Mouse (Mus musculus) urinary bladder, postnatal 4 days (tissue): Measurements from ENCODE around the gene Sorbs2.

ENCODE experiments used
- DNase-seq, 2 experiments: peaks; one replicate each; pipeline ENCODE4 v3.0.0; 2021 to 2022; ENCODE audit warnings: low spot score in 2 of 2

Sorbs2 gene

DNA sequence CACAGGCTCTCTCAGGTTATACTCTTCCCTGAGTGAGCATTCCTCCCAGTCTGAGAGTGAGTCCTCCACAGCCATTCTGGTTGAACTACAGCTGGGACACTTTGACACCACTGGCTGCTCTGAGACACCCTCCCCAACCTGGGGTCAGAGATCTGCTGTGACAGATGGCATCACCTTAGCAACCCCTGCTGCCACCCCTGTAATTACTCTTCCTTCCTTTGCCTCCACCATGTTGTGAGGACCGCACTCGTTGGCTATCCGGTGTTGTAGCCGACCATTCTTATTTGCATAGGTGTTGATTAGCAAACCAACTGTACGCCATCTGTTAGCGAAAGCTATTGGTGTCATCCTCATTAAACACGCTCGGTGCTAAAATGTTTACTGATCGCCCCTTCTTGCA is 247.9 kb downstream of the Sorbs2 start:
- DNase-seq, result no peak

DNA sequence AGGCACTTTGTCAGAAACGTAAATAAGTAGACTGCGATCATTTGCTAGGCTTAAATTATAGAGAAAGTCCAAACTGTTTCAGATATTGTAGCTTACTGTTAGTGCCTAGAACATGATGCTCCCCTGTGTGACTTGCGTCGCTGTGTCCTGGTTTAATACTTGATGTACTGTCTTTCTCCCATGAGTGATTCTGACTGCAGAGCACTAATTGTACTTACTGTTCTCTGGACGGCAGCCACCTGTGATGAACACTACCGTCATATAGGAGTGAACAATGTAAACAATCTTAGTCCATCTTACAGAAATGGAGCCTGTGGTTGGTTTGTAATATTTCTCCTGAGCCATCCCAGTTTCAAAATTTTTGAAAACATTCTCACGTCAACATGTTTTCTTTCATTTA is 248.4 kb downstream of the Sorbs2 start:
- no peak for DNase-seq

DNA sequence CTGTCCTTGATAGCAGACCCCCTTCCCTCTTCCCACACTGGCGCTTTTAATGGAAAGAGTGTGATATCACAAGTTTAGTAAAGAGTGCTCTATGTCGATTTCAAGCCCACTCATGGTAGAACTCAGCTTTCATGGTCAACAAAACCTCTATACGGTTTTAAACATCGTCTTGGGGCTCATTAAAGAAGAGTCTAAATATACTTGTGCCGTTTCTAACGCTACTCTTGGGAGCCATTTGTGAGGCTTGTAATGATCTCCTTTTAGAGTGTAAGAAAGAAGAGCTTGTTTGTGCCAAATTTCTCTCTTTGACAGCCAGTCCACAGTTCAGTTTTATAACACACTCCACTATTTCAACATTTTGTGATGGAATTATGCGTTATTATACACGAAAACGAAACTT is 253.0 kb downstream of the Sorbs2 start:
- no peak for DNase-seq

DNA sequence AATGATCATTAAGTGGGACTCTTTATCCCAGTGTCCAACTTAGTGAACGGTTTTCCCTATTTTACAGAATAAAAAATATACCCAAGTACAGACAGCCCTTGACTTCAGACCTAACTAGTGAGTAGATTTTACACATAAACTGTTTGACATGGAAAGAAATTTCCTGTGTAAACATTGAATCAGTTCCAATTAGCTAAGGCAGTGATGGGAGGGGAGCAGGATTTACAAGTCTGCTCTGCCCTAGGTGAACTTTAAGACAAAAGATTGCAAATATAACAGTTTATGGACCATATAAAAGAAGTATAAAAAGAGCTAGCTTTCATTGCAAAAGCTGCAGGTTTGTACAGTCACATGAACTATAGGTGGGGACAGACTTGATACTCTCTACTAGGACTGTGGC is 253.5 kb downstream of the Sorbs2 start:
- DNase-seq, result no peak

DNA sequence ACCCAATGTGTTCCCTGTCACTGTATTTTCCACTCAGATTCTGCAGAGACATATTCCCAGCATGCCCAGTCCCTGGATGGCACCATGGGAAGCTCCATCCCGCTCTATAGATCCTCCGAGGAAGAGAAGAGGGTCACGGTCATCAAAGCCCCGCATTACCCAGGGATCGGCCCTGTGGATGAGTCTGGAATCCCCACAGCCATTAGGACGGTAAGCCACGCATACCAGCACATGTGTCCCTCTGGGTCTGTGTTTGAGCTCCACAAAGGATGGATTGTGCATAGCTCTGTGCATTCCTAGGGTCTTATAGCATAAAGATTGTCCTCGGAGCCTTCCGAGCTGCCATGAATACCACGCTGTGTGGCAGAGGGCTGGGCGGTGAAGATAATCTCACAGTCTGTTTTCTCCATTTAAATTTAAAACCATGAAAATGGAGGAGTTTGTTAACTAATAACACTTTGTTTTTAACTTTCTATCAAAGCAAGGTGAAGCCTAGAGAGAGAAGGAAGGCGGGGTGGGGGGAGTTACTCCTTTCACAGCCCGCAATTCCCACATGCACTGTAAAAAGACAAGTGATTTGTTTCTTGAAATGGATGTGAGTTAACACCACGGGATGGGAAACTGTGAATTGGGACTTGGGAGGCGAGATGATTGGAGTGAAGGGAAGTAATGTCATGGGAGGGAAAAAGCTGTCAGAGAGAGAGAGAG is 255.5 kb downstream of the Sorbs2 start:
- no peak for DNase-seq

DNA sequence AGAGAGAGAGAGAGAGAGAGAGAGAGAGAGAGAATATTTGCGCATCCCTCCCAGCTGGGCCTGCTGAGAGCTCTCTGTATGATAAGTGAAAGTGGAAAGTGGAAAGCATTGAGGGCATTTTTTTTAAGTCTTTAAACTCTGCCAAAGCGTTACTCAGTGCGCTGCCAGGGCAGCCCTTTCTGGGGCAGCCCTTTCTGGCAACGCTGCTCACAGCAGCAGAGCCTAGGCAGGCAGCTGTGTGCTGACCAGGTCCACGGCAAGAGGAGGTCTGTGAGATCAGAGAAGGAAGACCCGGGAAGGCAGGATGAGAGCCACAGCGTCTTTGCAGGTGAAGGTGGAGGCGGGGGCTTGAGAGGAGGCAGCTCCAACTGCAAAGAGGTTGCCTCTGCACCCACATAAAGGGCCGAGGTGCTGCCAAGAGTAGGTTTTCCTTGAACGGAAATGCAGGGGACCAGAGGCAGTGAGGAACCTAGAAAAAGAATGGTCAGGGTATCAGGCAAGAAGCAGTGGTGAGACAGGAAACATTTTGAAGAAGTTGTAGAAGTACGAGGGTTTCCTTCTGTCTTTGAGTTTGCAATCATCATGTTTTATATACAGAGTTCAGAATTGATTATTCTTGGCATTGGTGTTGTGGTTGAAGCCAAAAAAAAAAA is 256.2 kb downstream of the Sorbs2 start:
- peak in 1 of 2 experiments; percentile 23 for DNase-seq

DNA sequence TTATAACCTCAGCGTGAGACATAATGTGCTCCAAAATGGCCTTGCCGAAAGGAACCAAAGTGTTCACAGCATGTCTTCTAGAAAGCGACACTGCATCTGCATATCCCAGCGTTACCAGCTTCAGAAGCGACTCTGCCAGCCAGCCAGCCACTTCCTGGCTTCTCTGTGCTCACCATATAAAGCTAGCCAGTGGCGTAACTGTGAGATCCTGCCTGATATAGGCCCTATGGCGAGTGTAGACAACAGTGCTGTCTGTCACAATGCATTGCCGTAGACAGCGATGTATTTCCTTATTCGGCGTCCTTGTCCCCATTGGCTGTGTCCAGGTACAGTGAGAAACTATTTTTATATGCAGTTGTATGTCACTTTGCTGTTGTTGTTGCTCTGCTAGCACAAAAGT is 258.6 kb downstream of the Sorbs2 start:
- no peak for DNase-seq

DNA sequence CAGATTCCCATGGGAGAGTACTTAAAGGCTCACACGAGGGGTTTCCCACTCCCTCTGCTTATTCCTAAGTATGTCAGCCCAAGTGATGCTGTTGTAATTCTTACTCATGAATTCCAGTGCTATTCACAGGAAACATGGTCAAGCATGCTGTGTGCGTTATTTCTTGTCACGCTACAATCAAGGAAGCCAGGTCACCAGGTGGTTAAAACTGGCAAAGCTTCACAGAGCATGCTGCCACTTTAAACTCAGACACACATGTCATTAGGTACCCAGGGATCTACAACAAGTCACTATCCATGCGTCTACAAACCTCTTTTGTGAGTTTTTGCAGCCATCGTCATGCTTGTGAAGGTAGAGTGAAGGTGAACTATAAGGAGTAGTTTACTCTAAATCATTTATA is 267.3 kb downstream of the Sorbs2 start:
- no peak for DNase-seq

DNA sequence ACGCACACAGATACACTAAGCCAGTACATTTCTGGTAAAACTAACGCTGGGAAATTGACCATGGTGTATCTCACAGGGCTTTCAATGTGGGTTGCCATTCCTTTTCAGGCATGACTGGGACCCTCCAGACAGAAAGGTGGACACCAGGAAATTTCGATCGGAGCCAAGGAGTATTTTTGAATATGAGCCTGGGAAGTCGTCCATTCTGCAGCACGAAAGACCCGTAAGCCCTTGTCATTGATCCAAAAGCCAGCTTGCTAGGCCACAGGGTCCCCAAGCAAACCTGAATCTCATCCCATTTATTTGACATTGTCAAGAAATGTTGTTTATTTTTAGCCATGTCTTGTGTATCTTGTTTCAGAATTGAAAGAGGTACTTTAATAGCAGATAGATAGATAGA is 267.9 kb downstream of the Sorbs2 start:
- DNase-seq, result no peak

DNA sequence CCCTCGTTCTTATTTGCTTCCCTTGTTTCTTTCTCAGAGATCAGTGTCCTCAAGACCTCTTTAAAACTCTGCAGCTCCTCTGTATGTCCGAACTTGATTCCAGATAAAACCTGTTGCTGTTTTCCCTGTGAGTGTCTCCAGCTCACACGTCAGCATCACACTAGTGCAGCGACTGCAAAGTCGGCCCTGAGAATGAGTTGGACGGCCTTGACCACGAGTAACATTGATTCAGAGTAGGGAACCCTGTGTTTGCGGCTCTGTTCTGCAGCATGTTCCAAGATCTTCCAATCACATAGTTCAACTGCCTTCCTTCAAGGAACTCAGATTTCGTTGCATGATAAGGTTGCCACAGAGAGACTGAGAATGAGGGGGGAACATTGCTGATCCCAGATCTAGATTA is 268.8 kb downstream of the Sorbs2 start:
- DNase-seq, result no peak

DNA sequence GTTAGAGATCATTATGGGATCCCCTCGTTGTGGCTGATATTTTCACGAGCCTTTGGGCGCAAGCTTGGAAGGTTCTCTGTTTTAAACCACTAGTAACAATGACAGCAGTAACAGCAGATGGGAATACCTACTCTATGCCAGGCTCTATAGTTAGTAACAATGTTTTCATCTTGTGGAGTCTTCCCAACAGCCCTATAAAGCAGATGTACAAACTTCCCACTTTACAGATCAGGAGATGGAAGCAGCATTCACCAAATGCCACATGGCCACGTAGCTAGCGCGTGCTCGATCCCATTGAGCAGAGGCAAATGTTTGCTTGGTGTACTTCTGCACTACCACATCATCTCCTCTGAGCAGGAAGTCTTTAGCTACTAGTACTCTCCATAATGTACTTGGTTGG is 269.4 kb downstream of the Sorbs2 start:
- no peak for DNase-seq

DNA sequence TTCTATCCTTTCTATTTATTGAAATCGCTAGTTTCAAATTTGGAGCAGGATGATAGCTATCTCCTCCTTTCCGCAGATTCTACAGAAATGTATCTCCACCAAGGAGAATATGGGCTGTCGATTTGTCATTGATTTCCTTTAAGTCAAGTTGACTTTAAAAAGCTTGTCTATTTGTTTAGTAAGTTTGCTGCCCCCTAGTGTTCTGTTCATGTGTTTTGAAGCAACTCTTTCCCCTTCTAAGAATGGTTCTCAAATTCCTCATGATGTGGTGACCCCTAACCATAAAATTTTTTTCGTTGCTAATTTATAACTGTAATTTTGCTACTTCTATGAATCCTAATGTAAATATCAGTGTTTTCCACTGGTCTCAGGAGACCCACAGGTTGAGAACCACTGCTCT is 273.0 kb downstream of the Sorbs2 start:
- DNase-seq, result no peak

DNA sequence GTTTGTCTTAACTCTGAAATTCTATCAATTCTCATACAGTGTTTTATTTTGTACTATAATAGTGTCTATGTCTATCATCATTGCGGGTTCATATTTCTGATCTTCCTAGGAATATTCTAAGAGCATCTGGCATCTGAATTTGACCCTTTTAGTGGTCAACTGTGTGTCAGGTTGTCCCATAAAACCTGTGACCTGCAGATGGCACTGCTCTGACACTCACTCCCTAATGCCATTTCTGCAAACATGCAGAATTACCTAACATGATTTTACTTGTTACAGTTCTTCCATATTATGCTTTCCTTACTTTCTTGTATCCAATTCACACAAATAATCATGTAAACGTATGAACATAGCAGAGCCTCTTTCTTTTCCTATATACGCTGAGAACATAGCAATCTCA is 281.0 kb downstream of the Sorbs2 start:
- no peak for DNase-seq

DNA sequence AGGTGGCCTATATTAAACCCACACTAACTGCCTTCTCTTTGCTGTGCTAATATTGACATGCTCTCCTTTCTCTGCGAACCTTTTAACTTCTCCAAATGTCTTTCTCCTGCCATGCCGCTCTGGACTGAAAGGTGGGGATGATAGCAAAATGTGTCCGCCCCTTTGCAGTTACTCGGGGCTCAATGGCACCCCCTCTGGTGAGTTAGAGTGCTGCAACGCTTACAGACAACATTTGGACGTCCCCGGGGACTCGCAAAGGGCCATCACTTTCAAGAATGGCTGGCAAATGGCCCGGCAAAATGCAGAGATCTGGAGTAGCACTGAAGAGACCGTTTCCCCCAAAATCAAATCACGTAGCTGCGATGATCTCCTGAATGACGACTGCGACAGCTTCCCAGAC is 287.3 kb downstream of the Sorbs2 start:
- DNase-seq, result no peak

DNA sequence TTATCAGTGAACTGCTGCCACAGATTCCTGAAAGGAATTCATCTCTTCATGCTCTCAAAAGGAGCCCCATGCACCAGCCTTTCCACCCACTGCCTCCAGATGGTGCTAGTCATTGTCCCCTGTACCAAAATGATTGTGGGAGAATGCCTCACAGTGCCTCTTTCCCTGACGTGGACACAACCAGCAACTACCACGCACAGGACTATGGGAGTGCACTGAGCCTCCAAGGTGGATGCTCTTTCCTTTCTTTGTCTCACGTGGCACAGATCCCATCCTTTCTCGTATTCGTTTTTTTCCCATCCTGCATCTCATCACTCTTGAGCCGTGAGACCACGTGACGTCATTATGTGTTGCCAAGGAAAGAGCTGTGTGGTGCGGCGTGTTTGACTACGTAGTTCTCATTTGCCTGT is 288.7 kb downstream of the Sorbs2 start:
- DNase-seq, result no peak

DNA sequence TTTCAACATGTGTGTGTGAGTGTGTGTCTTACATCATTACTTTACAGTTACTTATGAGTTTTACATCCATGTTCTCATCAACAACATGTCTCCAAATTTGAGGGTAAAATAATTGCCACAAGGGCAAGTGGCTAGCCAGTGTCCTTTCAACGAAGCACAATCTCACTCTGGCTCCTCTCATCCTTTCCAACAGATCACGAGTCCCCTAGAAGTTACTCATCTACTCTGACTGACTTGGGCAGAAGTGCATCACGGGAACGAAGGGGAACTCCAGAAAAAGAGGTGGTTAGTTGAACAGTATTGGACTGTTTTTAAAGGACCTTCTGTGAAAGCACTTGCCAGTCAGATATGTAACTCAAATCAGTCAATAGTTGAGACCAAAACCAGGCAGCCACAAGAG is 291.9 kb downstream of the Sorbs2 start:
- no peak for DNase-seq

DNA sequence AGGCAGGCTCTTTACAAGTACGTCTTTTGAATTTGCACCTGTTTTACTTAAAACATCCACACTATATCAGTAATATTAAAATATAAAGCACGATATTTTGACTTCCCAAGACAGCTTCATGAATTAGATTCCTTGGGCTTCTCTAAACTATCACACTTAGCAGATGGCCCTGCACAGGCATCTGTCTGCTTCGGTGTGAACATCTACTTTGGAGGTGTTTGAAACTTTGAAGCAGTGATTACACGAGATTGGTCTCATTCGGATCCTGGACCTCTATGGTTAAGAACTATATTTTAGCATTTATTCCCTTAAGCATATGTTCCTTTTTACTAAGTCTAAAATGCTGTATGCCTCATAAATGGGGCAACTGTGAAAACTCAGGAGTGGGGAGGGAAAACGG is 301.0 kb downstream of the Sorbs2 start:
- DNase-seq, result no peak

DNA sequence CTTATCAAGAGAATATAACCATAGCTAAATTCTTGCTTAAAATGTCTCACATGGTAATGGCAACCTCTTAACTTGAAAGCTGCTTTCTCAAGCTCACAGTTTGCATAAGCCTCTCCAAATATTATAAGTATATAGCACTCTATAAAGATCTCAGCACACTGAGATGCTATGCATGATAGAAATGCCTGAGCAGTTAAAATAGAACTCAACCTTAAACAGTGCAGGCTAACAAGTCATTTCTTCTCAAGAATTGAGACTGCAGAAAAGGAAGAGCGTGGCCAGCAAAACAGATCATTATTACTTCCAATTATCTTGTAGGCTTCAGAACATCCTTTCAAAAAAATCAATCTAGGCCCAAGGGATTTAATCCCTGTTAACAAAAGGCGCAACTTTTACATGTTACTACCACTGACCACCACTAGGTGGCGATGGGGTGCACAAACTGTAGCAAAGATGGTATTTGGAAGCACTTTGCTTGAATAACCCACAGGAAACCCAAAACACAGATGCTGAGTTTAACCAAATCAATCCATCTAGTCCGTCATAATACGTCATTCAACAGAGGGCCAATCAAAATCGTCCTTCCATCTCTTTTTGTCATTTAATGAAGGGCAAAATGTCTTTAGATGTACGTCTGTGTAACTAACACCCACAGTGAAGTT is 309.3 kb downstream of the Sorbs2 start:
- DNase-seq, result no peak

DNA sequence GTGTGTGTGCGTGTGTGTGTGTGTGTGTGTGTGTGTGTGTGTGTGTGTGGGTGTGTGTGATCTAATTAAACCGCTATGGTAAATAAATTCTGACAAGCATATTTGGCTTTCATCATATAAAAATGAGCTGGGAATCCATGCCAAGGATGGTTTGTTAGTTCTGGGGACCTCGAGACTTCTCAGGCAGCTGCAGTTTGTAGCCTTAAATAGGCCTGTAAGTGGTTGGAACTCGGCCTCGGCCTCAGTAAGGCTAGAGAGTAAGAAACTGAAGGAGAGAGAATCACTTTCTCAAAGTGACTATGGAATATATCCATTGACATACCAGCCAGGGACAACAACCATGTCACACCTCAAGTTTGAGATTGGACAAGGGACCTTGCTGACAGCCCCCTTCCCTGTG is 314.1 kb downstream of the Sorbs2 start:
- DNase-seq, result no peak

DNA sequence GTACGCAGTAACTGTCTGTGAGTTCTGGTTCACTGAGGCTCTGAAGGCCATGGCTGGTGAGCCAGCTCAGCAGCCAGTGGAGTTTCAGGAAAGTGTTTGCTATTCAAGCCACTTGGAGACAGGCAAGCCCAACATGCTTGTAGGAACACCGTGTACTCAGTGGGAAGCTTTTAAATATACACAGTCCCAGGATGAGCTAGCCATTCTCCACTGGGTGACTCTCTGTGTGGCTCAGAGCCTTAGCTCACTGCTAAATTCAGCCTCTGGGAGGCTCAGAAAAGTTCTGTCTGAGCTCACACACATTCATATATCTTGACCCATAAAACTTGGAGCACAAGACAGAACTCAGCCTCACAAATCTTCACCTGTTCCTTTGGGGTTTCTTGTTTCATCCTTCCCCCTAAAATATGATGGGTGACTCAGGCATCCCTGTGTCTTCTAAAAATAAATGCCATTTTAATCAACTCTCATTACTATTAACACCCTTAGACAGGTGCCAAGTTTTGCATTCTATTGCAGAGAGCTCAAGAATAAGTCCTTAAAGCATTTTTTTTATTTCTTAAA is 322.5 kb downstream of the Sorbs2 start:
- DNase-seq, result no peak

DNA sequence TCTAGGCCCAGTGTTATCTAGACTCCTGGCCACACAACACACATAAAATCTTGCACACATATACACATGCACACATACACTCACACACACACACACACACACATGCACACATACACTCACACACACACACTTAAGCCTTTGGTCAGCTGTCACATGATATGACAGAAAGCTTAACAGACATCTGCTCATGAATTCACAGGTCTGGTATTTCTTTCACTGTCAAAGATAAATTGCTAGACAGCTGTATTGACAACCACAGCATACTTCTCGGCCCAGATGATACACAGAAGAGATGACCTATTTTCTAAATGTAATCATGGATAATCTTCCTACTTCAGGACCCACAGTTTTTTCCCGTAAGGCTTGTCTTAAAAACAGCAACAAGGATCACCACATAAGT is 326.3 kb downstream of the Sorbs2 start:
- DNase-seq, result no peak

DNA sequence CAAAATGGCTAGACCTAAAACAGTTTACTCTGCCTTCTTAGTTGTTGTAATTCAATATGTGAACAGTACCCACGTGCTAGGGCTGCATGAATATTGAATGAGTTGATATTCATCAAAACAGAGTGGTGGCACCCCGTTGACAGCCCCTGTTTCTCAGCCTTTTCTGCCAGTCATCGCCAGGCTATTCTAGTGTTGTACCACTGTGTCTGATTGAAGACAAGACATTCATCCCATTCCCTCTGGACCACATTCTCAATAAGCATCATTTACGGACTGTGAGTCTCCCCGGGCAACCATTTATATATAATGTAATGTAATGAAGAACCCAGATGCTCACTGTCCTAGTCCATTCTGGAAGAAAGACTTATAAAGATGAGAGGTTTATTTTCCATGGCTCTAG is 335.7 kb downstream of the Sorbs2 start:
- DNase-seq, result no peak
